Mouse (Mus musculus): Measurements from ENCODE around the gene Ubqln4.
A peak's percentile ranks its signal among the peaks of the same experiment; 100 is the strongest.

Ubqln4 gene

DNA sequence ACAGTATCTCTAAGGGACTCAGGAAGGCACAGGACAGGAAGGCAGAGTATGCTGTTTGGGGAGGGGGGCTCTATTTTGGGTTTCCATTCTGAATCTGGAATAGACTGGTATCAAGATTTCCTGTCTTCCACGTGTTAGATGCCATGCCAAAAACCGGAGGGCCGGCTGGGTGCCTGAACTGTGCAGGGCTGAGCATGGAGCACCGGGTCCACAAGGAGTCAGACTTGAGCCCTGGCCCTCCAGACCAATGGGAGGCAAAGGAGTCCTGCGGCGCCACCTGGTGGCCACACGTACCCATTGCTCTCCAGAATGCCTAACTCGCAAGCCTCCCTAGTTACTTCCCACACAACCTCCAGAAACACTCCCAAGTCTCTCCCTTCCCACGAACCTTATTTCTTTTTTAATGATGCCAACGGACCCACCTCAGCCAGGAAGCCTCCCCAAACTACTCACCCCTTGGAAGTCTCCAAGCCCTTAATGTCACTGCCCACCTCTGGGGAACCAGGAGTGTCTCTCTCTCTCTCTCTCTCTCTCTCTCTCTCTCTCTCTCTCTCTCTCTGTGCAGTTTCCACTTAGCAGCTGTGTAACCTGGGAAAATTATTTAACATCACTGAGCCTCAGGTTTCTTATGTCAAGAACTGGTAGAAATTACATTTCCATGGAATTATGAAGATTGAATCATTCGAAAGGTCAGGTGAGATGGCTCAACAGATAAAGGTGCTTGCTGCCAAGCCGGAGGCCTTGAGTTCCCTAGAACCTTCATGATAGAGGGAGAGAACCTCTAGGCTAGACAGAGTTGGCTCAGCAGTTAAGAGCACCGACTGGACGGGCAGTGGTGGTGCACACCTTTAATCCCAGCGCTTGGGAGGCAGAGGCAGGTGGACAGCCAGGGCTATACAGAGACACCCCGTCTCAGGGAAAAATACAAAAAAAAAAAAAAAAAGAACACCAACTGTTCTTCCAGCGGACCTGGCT is 27.1 kb upstream of the Ubqln4 start:
- DNase-seq, result peak; percentile 93

DNA sequence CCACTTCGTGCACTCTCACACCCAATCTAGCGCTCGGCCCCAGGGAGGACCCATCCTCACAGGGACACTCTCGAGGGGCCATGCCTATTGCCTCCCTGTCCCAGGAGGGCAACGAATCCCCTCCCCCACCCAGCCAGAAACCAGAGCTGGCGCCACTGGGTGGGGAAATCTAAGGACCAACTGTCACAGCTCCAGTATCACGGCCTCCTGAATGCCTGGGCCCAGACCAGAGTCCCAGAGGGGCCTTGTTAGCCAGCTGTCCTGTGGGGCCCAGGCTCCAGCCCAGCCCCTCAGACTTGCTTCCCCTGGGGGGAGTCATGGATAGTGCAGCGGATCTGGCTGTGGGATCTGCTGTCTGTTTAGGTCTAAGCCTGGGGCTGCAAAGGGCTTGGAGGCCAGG is 26.0 kb upstream of the Ubqln4 start:
- DNase-seq, result peak; percentile 42

DNA sequence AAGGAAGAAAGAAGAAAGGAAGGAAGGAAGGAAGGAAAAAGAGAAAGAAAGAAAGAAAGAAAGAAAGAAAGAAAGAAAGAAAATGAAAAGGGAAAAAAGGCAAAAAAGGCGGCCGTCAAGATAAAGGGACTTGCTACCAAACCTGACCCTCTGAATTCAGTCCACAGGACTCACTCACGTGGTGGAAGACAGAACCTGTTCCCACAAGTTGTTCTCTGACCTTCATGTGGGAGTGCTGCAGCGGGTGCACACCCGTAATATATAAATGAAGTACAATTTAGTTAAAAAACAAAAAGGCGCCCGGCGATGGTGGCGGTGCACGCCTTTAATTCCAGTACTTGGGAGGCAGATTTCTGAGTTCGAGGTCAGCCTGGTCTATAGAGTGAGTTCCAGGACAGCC is 24.9 kb upstream of the Ubqln4 start:
- DNase-seq, result peak; percentile 34

DNA sequence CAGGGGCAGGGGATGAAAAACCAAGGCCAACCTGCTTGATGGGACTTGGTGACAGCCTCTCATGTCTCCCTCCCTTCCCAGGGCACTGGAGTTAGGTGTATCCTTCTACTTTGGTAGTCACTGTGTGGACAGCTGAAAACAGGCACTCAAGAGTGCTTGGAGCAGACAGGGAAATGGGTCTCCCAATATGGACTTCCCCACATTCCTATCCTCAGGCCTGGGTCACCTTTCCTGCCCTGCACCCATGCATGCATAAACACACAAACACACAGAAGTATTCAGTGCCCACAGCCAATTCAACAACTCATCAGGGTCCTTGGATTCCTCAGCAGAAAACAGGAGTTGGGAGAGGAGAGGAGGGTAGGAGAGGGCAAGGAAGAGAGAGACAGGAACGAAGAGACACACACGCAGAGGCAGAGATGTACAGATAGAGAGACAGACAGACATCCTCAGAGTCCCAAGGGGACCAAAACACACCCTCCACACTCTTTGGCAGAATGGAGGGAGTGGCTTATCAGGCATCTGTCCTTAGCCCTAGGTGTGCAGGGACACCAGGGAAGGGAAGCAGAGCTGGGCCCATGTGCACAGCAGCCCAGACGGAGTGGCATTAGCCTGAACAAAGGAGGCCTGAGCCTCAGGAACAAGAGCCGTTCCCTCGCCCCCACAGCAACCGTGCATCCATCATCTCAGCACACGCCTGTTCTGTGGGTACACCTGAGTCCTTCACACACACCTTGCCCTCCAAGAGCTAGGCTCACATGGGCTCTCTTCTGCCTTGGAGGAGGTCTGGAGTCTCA is 24.2 kb upstream of the Ubqln4 start:
- DNase-seq, result peak; percentile 21

DNA sequence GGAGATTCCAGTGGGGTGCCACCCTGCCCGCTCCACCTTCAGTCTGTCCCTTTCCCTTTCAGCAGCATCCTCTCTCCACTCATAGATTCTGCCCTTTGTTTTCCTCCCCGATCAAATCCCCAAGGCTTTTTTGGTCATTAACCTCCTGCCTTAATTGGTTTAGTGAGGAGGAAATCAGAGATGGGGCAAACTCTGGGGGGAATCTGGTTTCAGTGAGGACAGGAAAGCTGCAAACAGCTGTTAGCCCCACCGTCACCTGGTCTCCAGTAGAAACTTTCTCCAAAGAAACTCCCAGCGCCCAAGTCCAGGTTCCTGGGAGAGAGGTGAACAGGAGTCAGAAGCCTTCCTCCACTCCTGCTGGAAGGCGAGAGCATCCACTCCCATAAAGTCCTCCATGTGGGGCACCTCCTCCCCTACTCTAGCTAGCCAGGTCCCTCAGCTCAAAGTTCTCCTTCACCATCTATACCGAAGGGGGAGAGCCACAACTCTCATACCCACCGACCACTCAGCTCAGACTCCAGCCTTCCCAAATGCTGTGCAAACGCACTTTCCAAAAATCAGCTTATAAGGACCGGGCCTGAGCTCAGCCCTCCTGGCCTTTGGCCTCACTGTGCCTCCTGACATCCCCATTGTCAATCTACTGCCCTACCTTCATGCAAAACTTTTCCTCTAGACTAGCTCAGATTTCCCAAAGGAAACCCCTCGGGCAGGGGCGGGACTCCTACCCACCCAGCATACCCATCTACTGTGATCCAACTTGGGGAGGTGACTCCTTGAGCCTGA is 23.3 kb upstream of the Ubqln4 start:
- peak; percentile 20 for DNase-seq

DNA sequence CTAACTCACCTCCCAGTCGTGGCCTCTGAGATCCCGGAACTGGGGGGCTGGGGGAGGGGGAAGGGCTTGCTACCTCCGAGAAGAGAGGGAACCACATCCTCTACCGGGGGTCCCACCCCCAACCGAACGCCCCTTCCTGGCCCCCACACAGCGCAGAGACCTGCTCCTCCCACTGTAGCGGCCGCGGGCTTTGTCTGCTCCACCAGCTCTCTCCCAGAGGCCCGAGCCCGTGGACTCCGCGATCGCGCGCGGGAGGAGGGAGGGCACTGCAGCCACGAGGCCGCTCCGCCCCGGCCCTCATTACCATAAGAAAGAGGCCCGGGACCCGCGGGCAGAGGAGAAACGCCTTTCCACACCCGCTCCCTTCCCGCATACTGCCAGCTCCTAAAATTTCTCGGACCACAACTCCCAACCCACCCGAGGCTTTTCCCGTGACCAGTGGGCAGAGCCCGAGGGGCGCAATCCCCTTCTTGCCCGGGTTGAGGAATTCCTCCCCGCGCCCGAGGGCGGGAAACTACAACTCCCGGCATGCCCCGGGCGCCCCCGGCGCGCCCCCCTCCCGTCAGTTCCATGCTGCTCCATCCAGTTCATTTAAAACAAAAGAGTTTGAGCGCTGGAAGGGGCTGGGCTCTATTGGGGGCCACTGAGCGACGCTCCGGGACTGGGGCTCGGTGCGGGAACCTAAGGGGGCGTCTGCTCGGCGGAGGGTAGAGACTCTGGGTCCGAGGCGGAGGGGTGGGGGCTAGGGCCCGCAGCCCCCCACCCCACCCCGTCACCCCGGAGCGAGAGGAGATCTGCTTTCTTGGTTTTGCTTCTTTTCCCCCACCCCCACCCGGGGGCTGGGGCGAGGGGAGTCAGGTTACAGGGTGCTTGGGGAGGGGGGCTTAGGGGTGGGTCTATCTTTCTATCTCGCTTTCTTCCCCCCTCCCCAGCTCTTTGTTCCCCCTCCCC is 21.9 kb upstream of the Ubqln4 start:
- DNase-seq, result peak; percentile 94

DNA sequence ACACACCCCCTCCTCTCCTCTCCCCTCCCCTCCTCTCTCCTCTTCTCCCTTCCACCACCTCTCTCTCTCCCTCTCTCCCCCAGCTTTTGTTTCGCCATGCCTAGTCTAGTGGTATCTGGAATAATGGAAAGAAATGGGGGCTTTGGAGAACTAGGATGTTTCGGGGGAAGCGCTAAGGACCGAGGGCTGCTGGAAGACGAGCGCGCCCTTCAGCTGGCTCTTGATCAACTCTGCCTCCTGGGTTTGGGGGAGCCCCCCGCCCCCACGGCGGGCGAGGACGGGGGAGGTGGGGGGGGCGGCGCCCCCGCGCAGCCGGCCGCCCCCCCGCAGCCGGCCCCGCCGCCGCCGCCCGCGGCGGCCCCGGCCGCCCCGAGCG is 21.3 kb upstream of the Ubqln4 start, which contains the start of gene Mex3a:
Gene Mex3a, plus strand, starts transcription at position 97 of the 376 bp plus-strand sequence.
- peak; percentile 45 for DNase-seq

DNA sequence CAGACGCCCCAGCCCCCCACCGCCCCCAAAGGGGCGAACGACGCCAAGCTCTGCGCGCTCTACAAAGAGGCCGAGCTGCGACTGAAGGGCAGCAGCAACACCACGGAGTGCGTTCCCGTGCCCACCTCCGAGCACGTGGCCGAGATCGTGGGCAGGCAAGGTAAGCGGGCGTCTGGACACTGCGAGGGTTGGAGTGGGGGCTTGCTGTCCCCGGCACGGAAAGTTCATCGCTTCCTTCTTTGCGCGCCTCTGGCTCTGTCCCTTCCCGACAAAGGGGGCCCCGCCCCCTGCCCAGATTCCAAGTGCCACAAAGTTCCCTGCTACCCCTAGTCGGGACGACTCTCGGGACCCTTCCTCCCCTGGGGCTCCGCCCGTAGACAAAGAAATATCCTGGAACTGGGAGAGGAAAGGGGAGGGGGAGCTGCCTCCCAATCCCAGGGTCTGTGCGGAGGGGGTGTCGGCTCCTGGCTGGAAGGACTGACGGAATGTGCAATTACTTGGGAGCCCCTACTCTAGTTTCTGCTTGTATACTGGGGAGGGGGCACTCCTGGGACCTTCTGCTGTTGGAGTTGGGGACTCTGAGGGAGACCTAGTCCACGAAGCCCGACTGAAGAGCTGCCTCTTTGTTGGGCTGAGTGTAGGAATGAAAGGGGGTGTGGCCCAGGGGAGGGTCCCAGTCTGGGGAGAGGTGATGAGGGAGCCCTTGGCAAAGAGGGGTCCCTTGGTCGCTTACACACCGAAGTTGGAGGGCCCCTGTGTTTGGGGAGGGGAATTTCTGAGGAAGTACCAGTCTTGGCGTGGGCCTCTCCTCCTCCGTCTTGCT is 20.7 kb upstream of the Ubqln4 start:
- DNase-seq, result peak; percentile 70

DNA sequence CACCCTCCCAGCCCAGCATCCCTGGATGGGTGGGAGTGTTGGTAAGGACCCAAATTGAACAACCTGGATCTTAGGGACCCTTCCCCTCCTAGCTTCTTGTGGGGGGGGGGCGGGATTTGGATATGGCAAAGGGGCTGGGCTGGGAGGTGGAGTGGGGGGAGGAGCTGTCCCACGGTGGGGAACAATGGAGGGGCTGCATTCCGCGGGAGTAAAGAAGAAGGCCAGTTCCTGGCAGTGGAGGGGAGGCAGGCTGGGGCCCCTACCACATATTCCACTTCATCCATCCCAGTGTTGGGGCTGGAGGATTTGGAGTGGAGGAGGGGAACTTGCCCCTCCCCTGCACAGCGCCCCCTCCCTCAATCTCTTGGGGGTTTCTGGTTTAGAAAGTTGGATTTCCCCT is 19.9 kb upstream of the Ubqln4 start:
- no peak for DNase-seq

DNA sequence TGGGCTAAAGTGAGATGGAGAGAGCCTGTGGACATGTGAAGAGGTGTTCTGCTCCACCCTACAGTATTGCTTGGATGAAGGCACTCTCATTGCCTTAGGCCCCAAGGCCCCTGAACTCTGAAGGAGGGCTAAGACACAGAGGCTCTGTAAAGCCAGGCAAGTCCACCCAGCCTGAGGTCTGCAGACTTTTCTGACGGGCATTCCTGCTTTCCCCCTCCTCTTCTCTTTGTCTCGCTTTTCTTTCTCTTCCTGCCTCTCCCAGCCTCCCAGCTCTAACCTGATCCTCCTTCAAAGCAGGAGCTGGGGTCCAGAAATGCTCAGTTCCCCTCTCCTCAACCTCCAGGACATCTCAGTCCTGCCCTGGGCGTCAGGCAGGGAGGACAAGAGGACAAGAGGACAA is 18.6 kb upstream of the Ubqln4 start:
- no peak for DNase-seq

DNA sequence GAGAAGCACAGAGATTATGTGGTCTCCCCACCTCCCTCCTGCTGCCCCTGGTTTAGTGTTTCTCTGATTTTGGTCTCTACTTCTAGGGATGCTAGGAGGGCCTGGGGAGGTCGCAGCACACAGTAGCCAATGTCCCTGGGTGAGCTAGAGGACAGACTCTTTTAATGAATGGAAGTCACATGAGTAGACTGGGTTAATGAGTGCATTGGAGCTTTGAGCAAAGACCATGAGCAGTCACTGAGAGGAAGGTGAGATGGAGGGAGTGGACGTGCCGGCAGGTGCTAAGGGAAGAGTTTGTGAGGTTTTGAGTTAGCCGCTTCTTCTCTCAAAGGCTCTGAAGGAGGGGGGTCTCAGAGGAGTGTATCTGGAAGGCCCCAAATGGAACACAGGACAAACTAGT is 18.0 kb upstream of the Ubqln4 start:
- peak; percentile 11 for DNase-seq

DNA sequence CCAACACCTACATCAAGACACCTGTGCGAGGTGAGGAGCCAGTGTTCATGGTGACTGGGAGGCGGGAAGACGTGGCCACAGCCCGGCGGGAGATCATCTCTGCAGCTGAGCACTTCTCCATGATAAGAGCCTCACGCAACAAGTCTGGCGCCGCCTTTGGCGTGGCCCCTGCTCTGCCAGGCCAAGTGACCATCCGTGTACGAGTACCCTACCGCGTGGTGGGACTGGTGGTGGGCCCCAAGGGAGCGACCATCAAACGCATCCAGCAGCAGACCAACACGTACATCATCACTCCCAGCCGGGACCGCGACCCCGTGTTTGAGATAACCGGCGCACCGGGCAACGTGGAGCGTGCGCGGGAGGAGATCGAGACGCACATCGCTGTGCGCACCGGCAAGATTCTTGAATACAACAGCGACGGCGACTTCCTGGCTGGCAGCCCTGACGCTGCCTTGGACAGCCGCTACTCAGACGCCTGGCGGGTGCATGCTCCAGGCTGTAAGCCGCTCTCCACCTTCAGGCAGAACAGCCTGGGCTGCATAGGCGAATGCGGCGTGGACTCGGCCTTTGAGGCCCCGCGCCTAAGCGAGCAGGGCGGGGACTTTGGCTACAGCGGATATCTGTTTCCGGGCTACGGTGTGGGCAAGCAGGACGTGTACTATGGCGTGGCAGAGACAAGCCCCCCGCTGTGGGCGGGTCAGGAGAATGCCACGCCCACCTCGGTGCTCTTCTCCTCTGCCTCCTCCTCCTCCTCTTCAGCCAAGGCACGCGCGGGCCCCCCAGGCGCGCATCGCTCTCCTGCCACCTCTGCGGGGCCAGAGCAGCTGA is 17.2 kb upstream of the Ubqln4 start:
- peak; percentile 85 for DNase-seq

DNA sequence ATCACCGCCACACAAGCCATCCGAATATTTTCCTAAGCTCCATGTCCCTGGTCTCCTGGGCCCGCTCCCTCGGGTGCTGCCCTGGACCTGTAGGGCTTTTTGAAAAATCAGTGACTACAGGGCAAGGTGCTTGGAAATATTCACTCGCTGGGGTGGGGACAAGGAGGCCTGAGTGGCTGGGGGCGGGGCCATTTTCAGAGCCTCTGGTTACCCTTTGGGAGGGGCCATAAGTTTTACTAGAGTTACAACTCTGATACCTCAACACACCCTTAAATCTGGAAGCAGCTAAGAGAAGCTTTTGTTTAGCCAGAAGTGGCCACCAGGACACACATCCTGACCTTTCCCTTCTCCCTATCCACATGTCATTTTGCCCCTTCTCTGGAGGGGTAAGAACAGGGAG is 16.4 kb upstream of the Ubqln4 start:
- no peak for DNase-seq

DNA sequence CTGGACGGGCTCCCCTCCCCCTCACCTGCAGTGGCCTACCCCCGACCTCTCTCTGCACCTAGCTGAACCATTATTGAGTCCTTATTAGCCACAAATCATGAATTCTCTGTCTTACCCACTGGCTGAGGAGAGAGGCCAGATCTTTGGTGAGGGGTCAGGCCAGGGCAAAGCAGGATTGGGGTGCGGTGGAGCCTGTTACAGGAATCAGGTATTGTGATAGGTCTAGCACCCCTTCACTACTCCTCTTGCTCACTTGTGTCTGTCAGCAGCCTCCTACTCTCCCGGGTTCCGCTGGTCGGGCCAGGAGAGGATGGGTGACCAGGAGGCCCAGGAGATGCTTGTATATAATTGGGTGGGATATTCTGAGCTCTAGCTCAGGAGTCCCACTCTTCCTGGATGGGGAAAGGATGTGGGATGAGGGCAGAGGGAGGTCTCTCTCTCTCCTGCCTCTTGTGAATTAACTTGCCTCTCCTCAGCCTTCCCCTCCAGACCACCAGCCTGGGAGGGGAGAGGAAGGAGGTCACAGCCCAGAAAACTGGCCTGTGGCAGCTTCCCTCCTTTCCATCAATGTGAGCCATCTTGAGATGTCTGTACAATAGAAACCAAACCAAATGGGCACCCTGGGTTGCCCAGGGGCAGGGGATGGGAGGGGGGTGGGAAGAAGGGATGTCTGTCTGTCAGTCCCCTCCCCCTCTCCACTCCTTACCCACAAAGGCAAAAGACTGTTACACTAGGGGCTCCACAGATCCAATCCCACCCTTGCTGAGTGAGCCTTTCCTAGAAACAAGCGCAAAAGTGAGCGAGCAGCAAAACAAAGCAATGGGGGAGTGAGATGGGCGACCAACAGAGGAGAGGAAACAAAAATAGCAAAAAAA is 15.1 kb upstream of the Ubqln4 start:
- DNase-seq, result peak; percentile 14

DNA sequence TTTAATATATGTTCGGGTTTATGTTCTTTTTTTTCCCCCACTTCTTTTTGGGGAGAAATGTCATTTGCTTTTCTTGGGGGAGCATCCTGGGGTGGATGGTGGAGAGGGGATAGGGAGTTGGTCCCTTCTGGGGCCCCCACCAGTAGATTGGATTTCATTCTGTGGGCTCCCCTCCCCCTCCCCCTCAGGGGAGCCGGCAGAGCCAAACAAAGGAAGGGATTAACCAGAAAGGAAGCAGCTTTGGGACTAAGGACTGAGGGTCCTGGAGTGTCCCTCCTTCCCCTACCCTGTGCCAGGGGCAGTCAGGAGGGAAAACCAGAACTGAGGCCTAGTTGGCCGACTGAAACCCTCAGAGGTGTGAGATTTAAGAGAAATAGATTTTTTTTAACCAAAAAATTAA is 14.2 kb upstream of the Ubqln4 start:
- peak; percentile 14 for DNase-seq

DNA sequence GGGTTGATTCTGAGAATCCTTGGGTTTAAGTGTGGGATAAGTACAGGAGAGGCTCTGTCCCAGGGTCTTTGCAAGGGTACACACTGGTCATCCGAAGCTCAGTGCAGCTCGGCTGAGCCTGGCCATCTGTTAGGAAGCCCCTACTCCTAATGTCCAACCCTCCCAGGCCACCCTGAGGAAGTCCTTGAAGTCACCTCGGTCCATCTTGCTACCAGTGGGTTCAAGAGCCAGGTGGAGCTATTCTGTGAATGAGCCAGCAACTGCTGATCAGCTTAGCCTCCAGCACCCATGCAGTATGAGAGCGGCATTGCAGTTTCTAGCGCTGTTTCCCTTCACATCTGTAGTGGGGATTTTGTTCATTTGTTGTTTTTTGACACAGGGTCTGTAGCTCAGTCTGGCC is 13.5 kb upstream of the Ubqln4 start:
- peak; percentile 14 for DNase-seq

DNA sequence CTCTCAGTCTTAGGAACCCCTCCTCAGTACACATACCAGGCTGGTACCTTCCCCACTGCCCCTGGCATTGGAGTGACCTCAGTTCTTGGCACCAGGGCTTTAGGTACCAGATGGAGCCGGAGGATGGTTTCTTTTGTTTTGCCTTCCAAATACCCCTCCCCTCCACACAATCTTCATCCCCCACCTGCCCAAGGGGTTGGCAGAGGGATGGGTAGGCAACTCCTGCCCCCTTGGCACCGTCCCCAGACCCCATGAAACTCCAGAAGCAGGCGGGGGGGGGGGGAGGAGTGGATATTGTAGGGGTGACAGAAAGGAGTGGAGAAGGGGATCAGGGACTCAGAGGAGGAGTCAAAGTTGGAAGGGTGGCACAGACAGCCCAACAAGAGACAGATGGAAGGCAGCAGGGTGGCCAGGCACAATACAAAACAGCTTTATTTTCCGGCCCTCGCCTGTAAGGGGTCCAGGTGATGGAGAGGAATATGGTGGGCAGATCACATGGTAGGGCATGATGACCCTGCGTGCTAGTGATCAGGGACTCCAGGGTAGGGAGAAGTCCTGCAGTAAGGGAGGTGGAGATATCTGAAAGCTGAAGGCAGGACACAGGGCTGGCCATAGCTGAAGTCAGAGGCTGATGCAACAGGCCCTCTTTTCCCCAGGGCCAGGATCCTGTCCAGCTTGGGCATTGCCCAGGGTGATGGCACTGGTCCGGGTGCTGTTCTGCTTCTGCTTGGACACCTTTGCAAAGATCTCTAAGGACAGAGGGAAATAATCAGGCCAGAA is 11.7 kb upstream of the Ubqln4 start:
- DNase-seq, result peak; percentile 16

DNA sequence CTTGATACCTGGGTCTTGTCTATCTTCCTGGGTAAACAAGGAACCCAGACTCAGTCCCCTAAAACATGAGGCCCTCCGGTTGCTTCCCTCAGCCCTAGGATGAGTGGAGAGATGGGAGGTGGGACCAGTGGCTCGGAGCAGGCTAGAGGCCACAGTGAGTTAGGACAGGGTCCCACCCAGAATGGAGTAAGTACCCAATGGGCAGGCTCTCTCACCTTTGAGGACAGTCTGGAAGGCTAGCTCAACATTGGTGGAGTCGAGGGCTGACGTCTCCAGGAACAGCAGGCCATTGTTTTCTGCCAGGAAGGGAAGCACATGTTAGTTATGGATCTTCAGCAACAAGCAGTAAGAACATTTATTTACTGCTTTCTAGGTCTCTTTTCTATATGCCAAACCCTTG is 11.1 kb upstream of the Ubqln4 start:
- no peak for DNase-seq
